In genomic region chr11:69331929-69332405, GRCm38 (mm10) we compare ENCODE assay signal across 8 mouse cellular contexts. TPM values are rescaled to one million over a fixed set of nuclear protein-coding genes. Genes with fewer than 3 reads are reported as not detected.
A peak's percentile ranks its signal among the peaks of the same experiment; 100 is the strongest.
DNase-seq lines count a peak whose midpoint lies in the region; ATAC-seq and TF ChIP-seq lines count a peak whose summit lies in the region.

No protein-coding gene starts in this region.

- H3K9ac ChIP-seq in heart, embryonic 14.5 days (ENCODE audit: low read length), result peak overlapping the region; percentile 80
- peak overlapping the region; percentile 57 for H3K9ac ChIP-seq in kidney, postnatal 0 days (ENCODE audit: low read depth, low read length)
- peak overlapping the region; percentile 58 for H3K9ac ChIP-seq in liver, adult 2 months (ENCODE audit: low read depth, low read length)
- peak overlapping the region; percentile 64 for H3K9ac ChIP-seq in midbrain, postnatal 0 days (replicated peaks; ENCODE audit: low read length, poor library complexity, severe bottlenecking)

- no peak for TF ChIP-seq POLR2A in liver, adult 2 months (IDR thresholded peaks at IDR 0.05; ENCODE audit: extremely low read depth, insufficient read depth, low read length)

- no peak for TF ChIP-seq CTCF in kidney, postnatal 0 days (IDR thresholded peaks at IDR 0.05; ENCODE audit: low read depth)
- no peak for TF ChIP-seq CTCF in liver, adult 2 months (IDR thresholded peaks at IDR 0.05; ENCODE audit: low read depth, low read length)
- no peak for TF ChIP-seq CTCF in midbrain, postnatal 0 days (IDR thresholded peaks at IDR 0.05)

- no peaks in the 10 kb centered on the region for H3K79me2 ChIP-seq in liver, adult 2 months (ENCODE audit: control insufficient read depth, insufficient read depth, low read length)

- WGBS in heart, embryonic 14.5 days, result 1% methylated on average over 24 of the region's 24 CpGs
- under 1% methylated on average over 24 of the region's 24 CpGs for WGBS in kidney, postnatal 0 days
- WGBS in liver, adult 2 months, result 2% methylated on average over 24 of the region's 24 CpGs
- WGBS in midbrain, postnatal 0 days, result 1% methylated on average over 24 of the region's 24 CpGs

- DNase-seq in B cell, adult 2 months, result peak; percentile 72 to 75
- DNase-seq in fibroblast of lung, adult 2 months (ENCODE audit: low read depth), result peak; percentile 64
- DNase-seq in kidney, postnatal 0 days (ENCODE audit: low spot score), result peak; percentile 92
- no peak for DNase-seq in liver, adult 2 months (ENCODE audit: extremely low read depth, low read depth, low spot score)
- peak; percentile 90 for DNase-seq in midbrain, postnatal 0 days (ENCODE audit: low spot score)
- peak; percentile 55 to 70 for DNase-seq in spleen, postnatal 36 days (ENCODE audit: low spot score in 2 of 2)

- H3K36me3 ChIP-seq in heart, embryonic 14.5 days (ENCODE audit: control insufficient read depth, insufficient read depth, low read length), result no peaks in the 10 kb centered on the region
- no peaks in the 10 kb centered on the region for H3K36me3 ChIP-seq in kidney, postnatal 0 days (ENCODE audit: insufficient read depth, low read length)
- H3K36me3 ChIP-seq in liver, adult 2 months (ENCODE audit: control insufficient read depth, insufficient read depth, low read length), result no peaks in the 10 kb centered on the region
- H3K36me3 ChIP-seq in midbrain, postnatal 0 days (ENCODE audit: insufficient read depth, low read length), result no peaks in the 10 kb centered on the region

- peak; percentile 71 for ATAC-seq in heart, embryonic 14.5 days (ENCODE audit: insufficient number of reproducible peaks, insufficient read depth, low FRiP score, low read depth)
- ATAC-seq in kidney, postnatal 0 days (replicated peaks; ENCODE audit: low FRiP score, low read depth), result peak; percentile 56; the same call in 1 of the 2 replicates
- ATAC-seq in midbrain, postnatal 0 days (ENCODE audit: low FRiP score), result peak; percentile 84

- peaks cover 10% of the 10 kb centered on the region for H3K27me3 ChIP-seq in heart, embryonic 14.5 days (ENCODE audit: control insufficient read depth, insufficient read depth, low read length)
- no peaks in the 10 kb centered on the region for H3K27me3 ChIP-seq in kidney, postnatal 0 days (ENCODE audit: insufficient read depth, low read length)
- no peaks in the 10 kb centered on the region for H3K27me3 ChIP-seq in liver, adult 2 months (ENCODE audit: control insufficient read depth, insufficient read depth, low read length)
- H3K27me3 ChIP-seq in midbrain, postnatal 0 days (ENCODE audit: insufficient read depth, low read length), result 0 out of 2 replicates have a peak, but pooled peaks cover 3% of the 10 kb centered on the region

- H3K4me2 ChIP-seq in heart, embryonic 14.5 days (ENCODE audit: low read length), result peak overlapping the region; percentile 80
- peak overlapping the region; percentile 68 for H3K4me2 ChIP-seq in kidney, postnatal 0 days (ENCODE audit: low read length)
- peak overlapping the region; percentile 57 for H3K4me2 ChIP-seq in midbrain, postnatal 0 days (ENCODE audit: low read depth, low read length, poor library complexity, severe bottlenecking)

- H3K4me1 ChIP-seq in brown adipose tissue, adult 24 weeks (ENCODE audit: control insufficient read depth, insufficient read depth, insufficient read length, low read length), result peaks cover 11% of the 10 kb centered on the region
- H3K4me1 ChIP-seq in heart, embryonic 14.5 days (ENCODE audit: control insufficient read depth in 2 of 2, insufficient read depth in 2 of 2, low read length in 2 of 2), result peaks cover 10 to 12% of the 10 kb centered on the region in 2 experiments
- peaks cover 20% of the 10 kb centered on the region; the same call in 1 of the 2 replicates for H3K4me1 ChIP-seq in kidney, postnatal 0 days (replicated peaks; ENCODE audit: insufficient read depth, low read length)
- peaks cover 2% of the 10 kb centered on the region; the same call in 1 of the 2 replicates for H3K4me1 ChIP-seq in liver, adult 2 months (ENCODE audit: control insufficient read depth, insufficient read depth, low read length)
- H3K4me1 ChIP-seq in midbrain, postnatal 0 days (ENCODE audit: insufficient read depth, low read length), result peaks cover 8% of the 10 kb centered on the region; the same call in 1 of the 2 replicates

- peak overlapping the region; percentile 95 for H3K4me3 ChIP-seq in brown adipose tissue, adult 24 weeks (ENCODE audit: insufficient read depth, low read depth, low read length)
- peak overlapping the region; percentile 59 to 77 for H3K4me3 ChIP-seq in heart, embryonic 14.5 days (ENCODE audit: control insufficient read depth in 1 of 2, insufficient read depth in 1 of 2, low read depth in 1 of 2, low read length in 2 of 2)
- H3K4me3 ChIP-seq in kidney, postnatal 0 days (replicated peaks; ENCODE audit: low read depth, low read length), result peak overlapping the region; percentile 49
- peak overlapping the region; percentile 45 for H3K4me3 ChIP-seq in liver, adult 2 months (ENCODE audit: insufficient read depth, low read depth, low read length)
- peak overlapping the region; percentile 41 for H3K4me3 ChIP-seq in midbrain, postnatal 0 days (ENCODE audit: low read depth, low read length)

- H3K9me3 ChIP-seq in heart, embryonic 14.5 days (ENCODE audit: control insufficient read depth, low read length), result no peaks in the 10 kb centered on the region
- H3K9me3 ChIP-seq in kidney, postnatal 0 days (replicated peaks; ENCODE audit: low read length), result no peaks in the 10 kb centered on the region
- H3K9me3 ChIP-seq in midbrain, postnatal 0 days (ENCODE audit: low read length), result no peaks in the 10 kb centered on the region

- H3K27ac ChIP-seq in brown adipose tissue, adult 24 weeks (replicated peaks; ENCODE audit: low read depth, low read length), result peak overlapping the region; percentile 74
- peak overlapping the region; percentile 25 to 44; a peak in 1 of 4 replicates for H3K27ac ChIP-seq in heart, embryonic 14.5 days (replicated peaks in 1 of 2; ENCODE audit: control insufficient read depth in 1 of 2, insufficient read depth in 1 of 2, low read depth in 2 of 2, low read length in 2 of 2)
- peak overlapping the region; percentile 73 for H3K27ac ChIP-seq in kidney, postnatal 0 days
- H3K27ac ChIP-seq in liver, adult 2 months (replicated peaks; ENCODE audit: insufficient read depth, low read depth, low read length), result no peak overlapping the region
- H3K27ac ChIP-seq in midbrain, postnatal 0 days (ENCODE audit: low read depth, low read length), result peak overlapping the region; percentile 86

RNA-seq across cellular contexts. Expression of gene Kcnab3, which starts 5.9 kb away (rescaled TPM):
- polyA plus RNA-seq in brown adipose tissue, adult 24 weeks (2012; ENCODE audit: insufficient read depth, insufficient read length, missing spikeins), result 1.2 and 1.6 TPM in 2 replicates
- polyA plus RNA-seq in heart, embryonic 14.5 days (2014; fragmentation: Nextera tagmentation; extraction: Ambion mirVana), result 0.62 and 0.84 TPM in 2 replicates
- 2.5 and 2.8 TPM in 2 replicates for polyA plus RNA-seq in kidney, postnatal 0 days (2015; fragmentation: Nextera tagmentation; extraction: Ambion mirVana)
- total RNA-seq in liver, adult 2 months (2014; rRNA removed), result 0.13 and 0.28 TPM in 2 replicates
- polyA plus RNA-seq in liver, adult 2 months (2012; rRNA removed), result 0.50 and 0.84 TPM in 2 replicates
- total RNA-seq in midbrain, postnatal 0 days (2014; rRNA removed), result 3.2 and 7.6 TPM in 2 replicates
- 5.4 and 5.6 TPM in 2 replicates for polyA plus RNA-seq in midbrain, postnatal 0 days (2015; fragmentation: Nextera tagmentation; extraction: Ambion mirVana)

RNA-seq across cellular contexts. Expression of gene Trappc1, which starts 8.2 kb away (rescaled TPM):
- polyA plus RNA-seq in brown adipose tissue, adult 24 weeks (2012; ENCODE audit: insufficient read depth, insufficient read length, missing spikeins), result 93.3 and 94.0 TPM in 2 replicates
- polyA plus RNA-seq in heart, embryonic 14.5 days (2014; fragmentation: Nextera tagmentation; extraction: Ambion mirVana), result 181 and 195 TPM in 2 replicates
- 171 and 173 TPM in 2 replicates for polyA plus RNA-seq in kidney, postnatal 0 days (2015; fragmentation: Nextera tagmentation; extraction: Ambion mirVana)
- total RNA-seq in liver, adult 2 months (2014; rRNA removed), result 37.5 and 40.9 TPM in 2 replicates
- polyA plus RNA-seq in liver, adult 2 months (2012; rRNA removed), result 35.1 and 38.3 TPM in 2 replicates
- 128 and 205 TPM in 2 replicates for total RNA-seq in midbrain, postnatal 0 days (2014; rRNA removed)
- polyA plus RNA-seq in midbrain, postnatal 0 days (2015; fragmentation: Nextera tagmentation; extraction: Ambion mirVana), result 161 and 177 TPM in 2 replicates

RNA-seq across cellular contexts. Expression of gene Rnf227, which starts 8.3 kb away (rescaled TPM):
- 2.8 TPM in 1 of 2 replicates, not detected in the other for polyA plus RNA-seq in brown adipose tissue, adult 24 weeks (2012; ENCODE audit: insufficient read depth, insufficient read length, missing spikeins)
- polyA plus RNA-seq in heart, embryonic 14.5 days (2014; fragmentation: Nextera tagmentation; extraction: Ambion mirVana), result 6.6 and 7.3 TPM in 2 replicates
- 15.6 and 18.3 TPM in 2 replicates for polyA plus RNA-seq in kidney, postnatal 0 days (2015; fragmentation: Nextera tagmentation; extraction: Ambion mirVana)
- 0.55 and 0.67 TPM in 2 replicates for total RNA-seq in liver, adult 2 months (2014; rRNA removed)
- polyA plus RNA-seq in liver, adult 2 months (2012; rRNA removed), result 0.35 and 0.41 TPM in 2 replicates
- 245 and 310 TPM in 2 replicates for total RNA-seq in midbrain, postnatal 0 days (2014; rRNA removed)
- 382 and 383 TPM in 2 replicates for polyA plus RNA-seq in midbrain, postnatal 0 days (2015; fragmentation: Nextera tagmentation; extraction: Ambion mirVana)

RNA-seq across cellular contexts. Expression of gene Cntrob, which starts 8.4 kb away (rescaled TPM):
- 4.5 and 5.6 TPM in 2 replicates for polyA plus RNA-seq in brown adipose tissue, adult 24 weeks (2012; ENCODE audit: insufficient read depth, insufficient read length, missing spikeins)
- 8.6 and 8.9 TPM in 2 replicates for polyA plus RNA-seq in heart, embryonic 14.5 days (2014; fragmentation: Nextera tagmentation; extraction: Ambion mirVana)
- polyA plus RNA-seq in kidney, postnatal 0 days (2015; fragmentation: Nextera tagmentation; extraction: Ambion mirVana), result 12.6 and 14.5 TPM in 2 replicates
- total RNA-seq in liver, adult 2 months (2014; rRNA removed), result 2.5 and 3.0 TPM in 2 replicates
- 3.0 and 3.9 TPM in 2 replicates for polyA plus RNA-seq in liver, adult 2 months (2012; rRNA removed)
- total RNA-seq in midbrain, postnatal 0 days (2014; rRNA removed), result 15.3 and 16.2 TPM in 2 replicates
- 10.2 and 13.6 TPM in 2 replicates for polyA plus RNA-seq in midbrain, postnatal 0 days (2015; fragmentation: Nextera tagmentation; extraction: Ambion mirVana)

RNA-seq across cellular contexts. Expression of gene Chd3, which starts 37.2 kb away (rescaled TPM):
- polyA plus RNA-seq in brown adipose tissue, adult 24 weeks (2012; ENCODE audit: insufficient read depth, insufficient read length, missing spikeins), result 19.4 and 27.0 TPM in 2 replicates
- polyA plus RNA-seq in heart, embryonic 14.5 days (2014; fragmentation: Nextera tagmentation; extraction: Ambion mirVana), result 16.5 TPM in 2 replicates
- 38.0 and 42.3 TPM in 2 replicates for polyA plus RNA-seq in kidney, postnatal 0 days (2015; fragmentation: Nextera tagmentation; extraction: Ambion mirVana)
- total RNA-seq in liver, adult 2 months (2014; rRNA removed), result 45.2 and 57.5 TPM in 2 replicates
- polyA plus RNA-seq in liver, adult 2 months (2012; rRNA removed), result 55.2 and 80.2 TPM in 2 replicates
- 284 and 298 TPM in 2 replicates for total RNA-seq in midbrain, postnatal 0 days (2014; rRNA removed)
- 51.6 and 58.9 TPM in 2 replicates for polyA plus RNA-seq in midbrain, postnatal 0 days (2015; fragmentation: Nextera tagmentation; extraction: Ambion mirVana)

Comparison
In these comparisons a context has a peak if more than half of its experiments do, and no peak if none do; other contexts are left out.
1. H3K4me3 ChIP-seq: peak in every context shown above with its lines; median percentile 95 in brown adipose tissue, adult 24 weeks; 68 in heart, embryonic 14.5 days; 49 in kidney, postnatal 0 days; 45 in liver, adult 2 months; 41 in midbrain, postnatal 0 days.
2. RNA of gene Rnf227, which starts 8.3 kb away (polyA plus RNA-seq): 382 to 383 TPM in midbrain, postnatal 0 days; 15.6 to 18.3 TPM in kidney, postnatal 0 days, 6.6 to 7.3 TPM in heart, embryonic 14.5 days, 2.8 TPM in brown adipose tissue, adult 24 weeks and 0.35 to 0.41 TPM in liver, adult 2 months; every median in the first group is over 10 times any median in the second.
3. Peak in every context shown above with its lines, with median percentiles within 50 percentile points of each other: ATAC-seq, H3K4me2 ChIP-seq and H3K9ac ChIP-seq.